Mouse (Mus musculus): ENCODE measurements around the gene Irak4. TPM values are rescaled to one million over a fixed set of nuclear protein-coding genes. Genes with fewer than 3 reads are reported as not detected.

Gene Irak4
- polyA plus RNA-seq, 1 experiment from 2014 or later, result 3.8 TPM

- Histone ChIP-seq H3K27ac (no peak overlapping the region), H3K9me3 (replicated peaks) (no peaks in the 10 kb centered on the region), H3K27me3 (no peaks in the 10 kb centered on the region), H3K36me3 (peaks cover 16% of the 10 kb centered on the region), H3K9ac (peak overlapping the region; percentile 58), H3K4me1 (replicated peaks) (peaks cover 24% of the 10 kb centered on the region), H3K4me2 (peak overlapping the region; percentile 79), H3K4me3 (replicated peaks) (peak overlapping the region; percentile 99)
- ATAC-seq (ENCODE audit: low read depth) (no peak), DNase-seq (no peak)
- WGBS (ENCODE audit: insufficient replicate concordance), result 10% methylated on average over 8 of the region's 8 CpGs
These were observed 46.6 kb downstream of the Irak4 start for GRCm38 (mm10) chr15:94590083-94590482.

- 63% methylated on average over 4 of the region's 4 CpGs for WGBS (ENCODE audit: insufficient replicate concordance)
- H3K9ac ChIP-seq, result no peak overlapping the region
- peaks cover 24% of the 10 kb centered on the region for H3K4me1 ChIP-seq (replicated peaks)
- no peak overlapping the region for H3K4me2 ChIP-seq
- H3K36me3 ChIP-seq, result peaks cover 4% of the 10 kb centered on the region
- H3K4me3 ChIP-seq (replicated peaks), result no peak overlapping the region
- H3K27me3 ChIP-seq, result no peaks in the 10 kb centered on the region
- no peaks in the 10 kb centered on the region for H3K9me3 ChIP-seq (replicated peaks)
- H3K27ac ChIP-seq, result no peak overlapping the region
- no peak for ATAC-seq (ENCODE audit: low read depth)
- no peak for DNase-seq
These were observed 47.9 kb downstream of the Irak4 start for GRCm38 (mm10) chr15:94591356-94591755.

- Histone ChIP-seq H3K9me3 (replicated peaks) (no peaks in the 10 kb centered on the region), H3K36me3 (no peaks in the 10 kb centered on the region), H3K4me1 (replicated peaks) (peaks cover 15% of the 10 kb centered on the region; the same call in 1 of the 2 replicates), H3K9ac (no peak overlapping the region), H3K4me3 (replicated peaks) (no peak overlapping the region), H3K27me3 (no peaks in the 10 kb centered on the region), H3K27ac (no peak overlapping the region), H3K4me2 (no peak overlapping the region)
- no peak for DNase-seq
- WGBS (ENCODE audit: insufficient replicate concordance), result 52% methylated on average over 1 of the region's 1 CpGs
- no peak for ATAC-seq (ENCODE audit: low read depth)
These were observed 50.1 kb downstream of the Irak4 start for GRCm38 (mm10) chr15:94593586-94593985.

- no peaks in the 10 kb centered on the region for H3K36me3 ChIP-seq
- no peaks in the 10 kb centered on the region for H3K27me3 ChIP-seq
- no peak overlapping the region for H3K4me3 ChIP-seq (replicated peaks)
- DNase-seq (no peak), ATAC-seq (ENCODE audit: low read depth) (no peak)
- H3K9ac ChIP-seq, result no peak overlapping the region
- H3K27ac ChIP-seq, result no peak overlapping the region
- no peaks in the 10 kb centered on the region for H3K4me1 ChIP-seq (replicated peaks)
- H3K9me3 ChIP-seq (replicated peaks), result no peaks in the 10 kb centered on the region
- H3K4me2 ChIP-seq, result no peak overlapping the region
- 59% methylated on average over 11 of the region's 11 CpGs for WGBS (ENCODE audit: insufficient replicate concordance)
These were observed 56.8 kb downstream of the Irak4 start for GRCm38 (mm10) chr15:94600145-94600707.

- Histone ChIP-seq H3K4me2 (no peak overlapping the region), H3K9me3 (replicated peaks) (no peaks in the 10 kb centered on the region), H3K4me1 (replicated peaks) (no peaks in the 10 kb centered on the region), H3K36me3 (no peaks in the 10 kb centered on the region), H3K27me3 (no peaks in the 10 kb centered on the region), H3K27ac (no peak overlapping the region), H3K9ac (no peak overlapping the region), H3K4me3 (replicated peaks) (no peak overlapping the region)
- ATAC-seq (ENCODE audit: low read depth), result no peak
- DNase-seq, result no peak
- WGBS (ENCODE audit: insufficient replicate concordance), result 19% methylated on average over 3 of the region's 3 CpGs
These were observed 57.9 kb downstream of the Irak4 start for GRCm38 (mm10) chr15:94601339-94601738.

GRCm38 (mm10) chr15:94602441-94602840 is 59.0 kb downstream of the Irak4 start:
- DNase-seq, result no peak
- Histone ChIP-seq H3K27me3 (no peaks in the 10 kb centered on the region), H3K9ac (no peak overlapping the region), H3K9me3 (replicated peaks) (no peaks in the 10 kb centered on the region), H3K36me3 (no peaks in the 10 kb centered on the region), H3K4me2 (no peak overlapping the region), H3K27ac (no peak overlapping the region), H3K4me1 (replicated peaks) (no peaks in the 10 kb centered on the region), H3K4me3 (replicated peaks) (no peak overlapping the region)
- 34% methylated on average over 3 of the region's 3 CpGs for WGBS (ENCODE audit: insufficient replicate concordance)
- ATAC-seq (ENCODE audit: low read depth), result no peak

GRCm38 (mm10) chr15:94607768-94608167 is 64.3 kb downstream of the Irak4 start:
- no peaks in the 10 kb centered on the region for H3K9me3 ChIP-seq (replicated peaks)
- H3K27ac ChIP-seq, result no peak overlapping the region
- no peak overlapping the region for H3K9ac ChIP-seq
- H3K4me2 ChIP-seq, result no peak overlapping the region
- no peak overlapping the region for H3K4me3 ChIP-seq (replicated peaks)
- WGBS (ENCODE audit: insufficient replicate concordance), result 71% methylated on average over 8 of the region's 8 CpGs
- no peak for ATAC-seq (ENCODE audit: low read depth)
- H3K4me1 ChIP-seq (replicated peaks), result no peaks in the 10 kb centered on the region
- H3K36me3 ChIP-seq, result no peaks in the 10 kb centered on the region
- H3K27me3 ChIP-seq, result no peaks in the 10 kb centered on the region
- DNase-seq, result no peak

- peak; percentile 40 for DNase-seq
- WGBS (ENCODE audit: insufficient replicate concordance), result 74% methylated on average over 11 of the region's 11 CpGs
- Histone ChIP-seq H3K9me3 (replicated peaks) (no peaks in the 10 kb centered on the region), H3K27me3 (no peaks in the 10 kb centered on the region), H3K4me3 (replicated peaks) (no peak overlapping the region), H3K27ac (no peak overlapping the region), H3K4me2 (no peak overlapping the region), H3K9ac (no peak overlapping the region), H3K36me3 (no peaks in the 10 kb centered on the region), H3K4me1 (replicated peaks) (no peaks in the 10 kb centered on the region)
- ATAC-seq (ENCODE audit: low read depth), result no peak
These were observed 72.6 kb downstream of the Irak4 start for GRCm38 (mm10) chr15:94616036-94616435.

- H3K27me3 ChIP-seq, result no peaks in the 10 kb centered on the region
- no peaks in the 10 kb centered on the region for H3K4me1 ChIP-seq (replicated peaks)
- H3K4me2 ChIP-seq, result no peak overlapping the region
- DNase-seq, result no peak
- no peak for ATAC-seq (ENCODE audit: low read depth)
- no peak overlapping the region for H3K27ac ChIP-seq
- H3K9me3 ChIP-seq (replicated peaks), result no peaks in the 10 kb centered on the region
- no peak overlapping the region for H3K9ac ChIP-seq
- no peak overlapping the region for H3K4me3 ChIP-seq (replicated peaks)
- H3K36me3 ChIP-seq, result no peaks in the 10 kb centered on the region
These were observed 77.5 kb downstream of the Irak4 start for GRCm38 (mm10) chr15:94620909-94621308.

- Histone ChIP-seq H3K4me1 (replicated peaks) (0 out of 2 replicates have a peak, but pooled peaks cover 2% of the 10 kb centered on the region), H3K9me3 (replicated peaks) (no peaks in the 10 kb centered on the region), H3K4me2 (peak overlapping the region; percentile 68), H3K27me3 (peaks cover 39% of the 10 kb centered on the region), H3K9ac (no peak overlapping the region), H3K27ac (no peak overlapping the region), H3K36me3 (no peaks in the 10 kb centered on the region), H3K4me3 (replicated peaks) (peak overlapping the region; percentile 54)
- DNase-seq (no peak), ATAC-seq (ENCODE audit: low read depth) (no peak)
- WGBS (ENCODE audit: insufficient replicate concordance), result 54% methylated on average over 2 of the region's 2 CpGs
These were observed 85.0 kb downstream of the Irak4 start for GRCm38 (mm10) chr15:94628463-94628829.

GRCm38 (mm10) chr15:94628830-94629601 is 85.6 kb downstream of the Irak4 start, which contains the start of gene Tmem117:
TSS of gene Tmem117 (plus strand) at chr15:94629232.
- no peak for DNase-seq
- 2% methylated on average over 89 of the region's 96 CpGs for WGBS (ENCODE audit: insufficient replicate concordance)

GRCm38 (mm10) chr15:94630553-94630952 is 87.1 kb downstream of the Irak4 start:
- no peak for DNase-seq
- H3K4me1 ChIP-seq (replicated peaks), result 0 out of 2 replicates have a peak, but pooled peaks cover 2% of the 10 kb centered on the region
- no peaks in the 10 kb centered on the region for H3K9me3 ChIP-seq (replicated peaks)
- no peaks in the 10 kb centered on the region for H3K36me3 ChIP-seq
- no peak overlapping the region for H3K27ac ChIP-seq
- peaks cover 39% of the 10 kb centered on the region for H3K27me3 ChIP-seq
- H3K4me2 ChIP-seq, result no peak overlapping the region
- 44% methylated on average over 4 of the region's 4 CpGs for WGBS (ENCODE audit: insufficient replicate concordance)
- ATAC-seq (ENCODE audit: low read depth), result no peak
- no peak overlapping the region for H3K9ac ChIP-seq
- no peak overlapping the region for H3K4me3 ChIP-seq (replicated peaks)

More at GRCm38 (mm10) chr15:94628830-94629601, 85.6 kb downstream of the Irak4 start, which contains the start of gene Tmem117:
- no peak within 1 kb of the TSS for H3K9ac ChIP-seq
- H3K4me1 ChIP-seq (replicated peaks), result 0 out of 2 replicates have a peak, but pooled peaks cover 2% of the 10 kb centered on the region
- H3K36me3 ChIP-seq, result no peaks in the 10 kb centered on the region
- peak within 1 kb of the TSS; percentile 68 for H3K4me2 ChIP-seq
- no peak within 1 kb of the TSS for H3K27ac ChIP-seq
- peak within 1 kb of the TSS; percentile 54 for H3K4me3 ChIP-seq (replicated peaks)
- ATAC-seq (ENCODE audit: low read depth), result no peak
- H3K9me3 ChIP-seq (replicated peaks), result no peaks in the 10 kb centered on the region
- peaks cover 39% of the 10 kb centered on the region for H3K27me3 ChIP-seq
